Mouse (Mus musculus): ENCODE data around the gene Slc16a5. TPM values are rescaled to one million over a fixed set of nuclear protein-coding genes. Genes with fewer than 3 reads are reported as not detected.
A peak's percentile ranks its signal among the peaks of the same experiment; 100 is the strongest.
"Not testable (repeated sequence)": the region's sequence is repeated elsewhere in the genome, so short reads cannot be mapped to it uniquely, and the experiment has no call there.

Slc16a5 gene
- polyA plus RNA-seq, 1 experiment from 2014 or later, result not detected

- Histone ChIP-seq H3K27ac (no peak overlapping the region), H3K36me3 (ENCODE audit: inconsistent target) (peaks cover 35% of the 10 kb centered on the region; the same call in 1 of the 2 replicates)
Measured at GRCm38 (mm10) chr11:115481553-115482259, 19.4 kb downstream of the Slc16a5 start.

DNA sequence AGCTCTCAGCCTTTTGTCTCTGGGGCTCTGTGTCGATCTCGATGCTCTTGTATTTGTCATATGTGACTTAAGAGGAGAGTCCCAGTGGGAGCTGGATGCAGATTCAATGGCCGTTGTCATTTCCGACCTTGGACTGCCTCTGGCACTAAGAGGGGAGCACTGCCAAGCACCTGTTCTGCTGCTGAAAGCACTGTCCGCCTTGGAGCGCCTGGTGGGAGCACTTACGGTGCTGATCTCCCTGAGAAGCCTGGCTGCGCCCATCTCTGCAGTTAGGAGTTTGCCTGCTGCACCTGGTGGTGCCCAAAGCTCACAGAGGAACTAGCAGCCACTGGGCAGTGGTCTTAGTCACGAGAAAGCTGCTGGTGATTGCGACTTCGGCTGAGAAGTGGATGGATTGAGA is 21.0 kb downstream of the Slc16a5 start:
- Histone ChIP-seq H3K4me3 (ENCODE audit: inconsistent target) (no peak overlapping the region), H3K27ac (no peak overlapping the region), H3K36me3 (ENCODE audit: inconsistent target) (peaks cover 35% of the 10 kb centered on the region; the same call in 1 of the 2 replicates), H3K79me2 (ENCODE audit: inconsistent target) (peaks cover 97% of the 10 kb centered on the region)
- WGBS (ENCODE audit: missing documents), result 86% methylated on average over 11 of the region's 11 CpGs

More at GRCm38 (mm10) chr11:115481553-115482259, 19.4 kb downstream of the Slc16a5 start:
- H3K4me3 ChIP-seq (ENCODE audit: inconsistent target), result no peak overlapping the region
- H3K79me2 ChIP-seq (ENCODE audit: inconsistent target), result peaks cover 86% of the 10 kb centered on the region
- 98% methylated on average over 6 of the region's 6 CpGs for WGBS (ENCODE audit: missing documents)

- no peak overlapping the region for H3K4me3 ChIP-seq (ENCODE audit: inconsistent target)
- H3K36me3 ChIP-seq (ENCODE audit: inconsistent target), result peaks cover 36% of the 10 kb centered on the region; the same call in 1 of the 2 replicates
- 27% methylated on average over 6 of the region's 6 CpGs for WGBS (ENCODE audit: missing documents)
- H3K79me2 ChIP-seq (ENCODE audit: inconsistent target), result peaks cover 100% of the 10 kb centered on the region
- H3K27ac ChIP-seq, result no peak overlapping the region
Measured at GRCm38 (mm10) chr11:115483726-115484125, 21.5 kb downstream of the Slc16a5 start.

- H3K27ac ChIP-seq, result no peak overlapping the region
- H3K36me3 ChIP-seq (ENCODE audit: inconsistent target), result peaks cover 41% of the 10 kb centered on the region; the same call in 1 of the 2 replicates
- peaks cover 100% of the 10 kb centered on the region for H3K79me2 ChIP-seq (ENCODE audit: inconsistent target)
- WGBS (ENCODE audit: missing documents), result 99% methylated on average over 12 of the region's 12 CpGs
- no peak overlapping the region for H3K4me3 ChIP-seq (ENCODE audit: inconsistent target)
Measured at GRCm38 (mm10) chr11:115485155-115485554, 22.9 kb downstream of the Slc16a5 start.

DNA sequence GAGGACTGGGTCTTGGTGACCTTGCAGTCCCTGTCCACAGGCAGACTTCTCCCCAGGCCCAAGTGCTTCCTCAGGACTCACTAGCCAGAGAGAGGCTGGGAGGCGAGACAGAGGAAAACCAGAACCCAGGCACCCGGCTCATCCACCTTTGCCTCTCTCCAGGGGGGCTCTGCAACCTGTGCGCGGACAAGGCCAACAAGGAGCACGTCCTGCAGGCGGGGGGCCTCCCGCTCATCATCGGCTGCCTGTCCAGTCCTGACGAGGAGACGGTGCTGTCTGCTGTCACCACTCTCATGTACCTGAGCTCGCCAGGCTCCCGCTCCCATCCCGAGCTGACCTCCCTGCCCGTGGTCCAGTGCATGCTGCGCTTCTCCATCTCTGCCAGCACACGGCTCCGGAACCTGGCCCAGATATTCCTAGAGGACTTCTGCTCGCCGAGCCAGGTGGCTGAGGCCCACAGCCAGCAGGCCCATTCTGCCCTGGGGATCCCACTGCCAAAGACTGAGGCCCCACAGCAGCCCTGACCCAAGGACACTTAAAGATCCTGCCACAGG is 26.4 kb downstream of the Slc16a5 start:
- H3K4me3 ChIP-seq (ENCODE audit: inconsistent target), result no peak overlapping the region
- peaks cover 76% of the 10 kb centered on the region for H3K79me2 ChIP-seq (ENCODE audit: inconsistent target)
- peaks cover 27% of the 10 kb centered on the region; the same call in 1 of the 2 replicates for H3K36me3 ChIP-seq (ENCODE audit: inconsistent target)
- WGBS (ENCODE audit: missing documents), result 91% methylated on average over 8 of the region's 19 CpGs
- no peak overlapping the region for H3K27ac ChIP-seq

GRCm38 (mm10) chr11:115490441-115491355 is 28.4 kb downstream of the Slc16a5 start:
- Histone ChIP-seq H3K27ac (peak overlapping the region; percentile 55), H3K36me3 (ENCODE audit: inconsistent target) (peaks cover 15% of the 10 kb centered on the region; the same call in 1 of the 2 replicates), H3K4me3 (ENCODE audit: inconsistent target) (peak overlapping the region; percentile 57), H3K79me2 (ENCODE audit: inconsistent target) (peaks cover 56% of the 10 kb centered on the region)
- WGBS (ENCODE audit: missing documents), result 56% methylated on average over 25 of the region's 25 CpGs

DNA sequence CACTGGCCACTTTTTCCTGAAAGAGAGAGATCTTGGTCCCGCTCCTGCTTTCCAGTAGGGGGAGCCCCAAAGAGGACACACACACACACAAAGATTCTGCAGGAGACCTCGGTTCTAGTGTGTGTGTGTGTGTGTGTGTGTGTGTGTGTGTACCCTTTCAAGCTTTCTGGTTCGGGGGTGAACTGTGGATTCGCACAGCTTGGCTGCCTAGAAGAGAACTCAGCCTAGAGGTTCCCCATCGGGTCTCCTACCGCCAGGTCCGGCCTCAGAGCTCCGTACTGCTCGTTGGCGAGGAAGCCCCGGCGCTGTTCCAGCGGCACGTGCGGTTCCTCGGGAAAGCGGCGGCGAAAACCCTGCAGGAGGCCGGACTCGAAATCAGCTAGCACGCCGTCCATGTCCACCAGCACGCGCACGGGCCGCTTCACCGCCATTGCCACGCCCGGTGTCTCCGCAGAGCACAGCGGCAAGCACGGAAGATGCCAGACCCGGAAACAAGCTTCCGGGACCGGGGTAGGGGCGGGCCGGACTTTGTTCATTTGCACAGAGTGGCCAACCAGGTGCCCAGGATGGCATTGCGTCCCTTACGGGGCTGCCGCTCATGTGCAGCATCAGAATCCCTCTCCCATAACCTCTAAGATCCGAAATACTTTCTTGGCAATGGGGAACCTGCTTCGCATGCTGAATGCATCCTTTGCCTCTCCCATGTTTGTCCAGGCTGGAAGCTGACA is 29.2 kb downstream of the Slc16a5 start, which contains the start of gene Nt5c:
Gene Nt5c (minus strand): TSS at position 507 of the 728 bp plus-strand sequence.
- Histone ChIP-seq H3K79me2 (ENCODE audit: inconsistent target) (peaks cover 47% of the 10 kb centered on the region), H3K36me3 (ENCODE audit: inconsistent target) (peaks cover 15% of the 10 kb centered on the region; the same call in 1 of the 2 replicates), H3K4me3 (ENCODE audit: inconsistent target) (peak within 1 kb of the TSS; percentile 57), H3K27ac (peak within 1 kb of the TSS; percentile 55)
- WGBS (ENCODE audit: missing documents), result under 1% methylated on average over 41 of the region's 43 CpGs

- H3K36me3 ChIP-seq (ENCODE audit: inconsistent target), result peaks cover 16% of the 10 kb centered on the region; the same call in 1 of the 2 replicates
- 44% methylated on average over 6 of the region's 6 CpGs for WGBS (ENCODE audit: missing documents)
- peaks cover 39% of the 10 kb centered on the region for H3K79me2 ChIP-seq (ENCODE audit: inconsistent target)
- H3K4me3 ChIP-seq (ENCODE audit: inconsistent target), result peak overlapping the region; percentile 57
- peak overlapping the region; percentile 55; the same call in 1 of the 2 replicates for H3K27ac ChIP-seq
Measured at GRCm38 (mm10) chr11:115492387-115492786, 30.1 kb downstream of the Slc16a5 start.

DNA sequence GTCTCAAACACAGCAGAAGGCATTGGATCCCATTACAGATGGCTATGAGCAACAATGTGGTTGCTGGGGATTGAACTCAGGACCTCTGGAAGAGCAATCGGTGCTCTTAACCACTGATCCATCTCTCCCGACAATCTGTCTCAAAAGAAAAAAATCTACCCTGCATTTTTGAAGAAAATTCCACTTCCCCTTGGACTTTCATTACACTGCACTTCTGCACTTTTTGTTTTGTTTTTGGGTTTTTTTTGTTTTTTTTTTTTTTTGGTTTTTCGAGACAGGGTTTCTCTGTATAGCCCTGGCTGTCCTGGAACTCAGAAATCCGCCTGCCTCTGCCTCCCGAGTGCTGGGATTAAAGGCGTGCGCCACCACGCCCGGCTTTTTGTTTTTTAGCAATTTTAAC is 34.3 kb downstream of the Slc16a5 start:
- H3K27ac ChIP-seq; H3K79me2 ChIP-seq (ENCODE audit: inconsistent target); H3K4me3 ChIP-seq (ENCODE audit: inconsistent target): not testable (repeated sequence)
- H3K36me3 ChIP-seq (ENCODE audit: inconsistent target), result peaks cover 38% of the 10 kb centered on the region
- WGBS (ENCODE audit: missing documents), result 92% methylated on average over 8 of the region's 9 CpGs

DNA sequence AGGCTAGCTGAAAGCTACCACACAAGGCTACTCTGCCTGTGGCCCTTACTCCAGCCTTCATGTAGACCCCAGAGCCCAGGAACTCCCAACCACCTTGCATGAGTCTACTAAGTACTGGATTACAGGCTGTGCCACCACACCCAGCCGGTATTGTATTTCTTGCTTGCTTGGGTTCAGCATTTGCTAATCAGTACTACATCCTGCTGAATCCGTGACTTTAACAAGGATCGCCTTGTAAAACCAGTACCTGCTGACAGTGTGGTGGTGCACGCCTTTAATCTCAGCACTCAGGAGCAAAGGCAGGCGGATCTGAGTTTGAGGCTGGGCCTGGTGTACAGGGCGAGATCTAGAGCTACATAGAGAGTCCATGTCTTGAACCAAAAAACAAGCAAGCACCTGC is 40.4 kb downstream of the Slc16a5 start:
- 96% methylated on average over 6 of the region's 6 CpGs for WGBS (ENCODE audit: missing documents)
- no peak overlapping the region for H3K27ac ChIP-seq
- H3K4me3 ChIP-seq (ENCODE audit: inconsistent target), result no peak overlapping the region
- H3K79me2 ChIP-seq (ENCODE audit: inconsistent target), result peaks cover 70% of the 10 kb centered on the region
- peaks cover 45% of the 10 kb centered on the region for H3K36me3 ChIP-seq (ENCODE audit: inconsistent target)

GRCm38 (mm10) chr11:115506586-115506985 is 44.3 kb downstream of the Slc16a5 start:
- peaks cover 11% of the 10 kb centered on the region; the same call in 1 of the 2 replicates for H3K36me3 ChIP-seq (ENCODE audit: inconsistent target)
- H3K4me3 ChIP-seq (ENCODE audit: inconsistent target), result no peak overlapping the region
- H3K27ac ChIP-seq, result no peak overlapping the region
- WGBS (ENCODE audit: missing documents), result 87% methylated on average over 3 of the region's 3 CpGs
- peaks cover 100% of the 10 kb centered on the region for H3K79me2 ChIP-seq (ENCODE audit: inconsistent target)

DNA sequence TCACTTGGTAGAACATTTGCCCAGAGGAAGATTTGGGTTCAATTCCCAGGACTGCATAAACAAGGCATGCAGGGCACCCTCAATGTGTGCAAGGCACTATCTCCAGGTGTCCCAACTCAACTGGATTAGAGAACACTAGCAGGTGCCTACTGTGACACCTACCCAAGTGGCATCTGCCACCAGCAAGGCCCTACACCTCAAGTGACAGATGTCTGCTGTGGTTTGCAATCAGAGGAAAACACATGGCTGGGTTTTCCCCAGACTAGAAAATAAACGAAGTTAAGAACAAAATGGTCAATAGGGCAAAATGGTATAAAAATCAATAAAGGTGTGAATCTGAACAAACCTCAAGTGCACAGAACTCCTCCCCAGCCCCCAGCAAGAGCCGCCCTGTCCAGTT is 45.8 kb downstream of the Slc16a5 start:
- peaks cover 97% of the 10 kb centered on the region for H3K79me2 ChIP-seq (ENCODE audit: inconsistent target)
- no peak overlapping the region for H3K4me3 ChIP-seq (ENCODE audit: inconsistent target)
- H3K36me3 ChIP-seq (ENCODE audit: inconsistent target), result no peaks in the 10 kb centered on the region; the same call in 1 of the 2 replicates
- 62% methylated on average over 2 of the region's 2 CpGs for WGBS (ENCODE audit: missing documents)
- H3K27ac ChIP-seq, result no peak overlapping the region

- H3K27ac ChIP-seq, result no peak overlapping the region
- 92% methylated on average over 6 of the region's 6 CpGs for WGBS (ENCODE audit: missing documents)
Measured at GRCm38 (mm10) chr11:115509773-115510506, 47.7 kb downstream of the Slc16a5 start.

More at GRCm38 (mm10) chr11:115509773-115510506, 47.7 kb downstream of the Slc16a5 start:
- H3K4me3 ChIP-seq (ENCODE audit: inconsistent target), result no peak overlapping the region
- H3K36me3 ChIP-seq (ENCODE audit: inconsistent target), result no peaks in the 10 kb centered on the region; the same call in 1 of the 2 replicates
- peaks cover 88% of the 10 kb centered on the region for H3K79me2 ChIP-seq (ENCODE audit: inconsistent target)
